16 mouse cellular contexts compared by ENCODE assay signal in the genomic region with DNA sequence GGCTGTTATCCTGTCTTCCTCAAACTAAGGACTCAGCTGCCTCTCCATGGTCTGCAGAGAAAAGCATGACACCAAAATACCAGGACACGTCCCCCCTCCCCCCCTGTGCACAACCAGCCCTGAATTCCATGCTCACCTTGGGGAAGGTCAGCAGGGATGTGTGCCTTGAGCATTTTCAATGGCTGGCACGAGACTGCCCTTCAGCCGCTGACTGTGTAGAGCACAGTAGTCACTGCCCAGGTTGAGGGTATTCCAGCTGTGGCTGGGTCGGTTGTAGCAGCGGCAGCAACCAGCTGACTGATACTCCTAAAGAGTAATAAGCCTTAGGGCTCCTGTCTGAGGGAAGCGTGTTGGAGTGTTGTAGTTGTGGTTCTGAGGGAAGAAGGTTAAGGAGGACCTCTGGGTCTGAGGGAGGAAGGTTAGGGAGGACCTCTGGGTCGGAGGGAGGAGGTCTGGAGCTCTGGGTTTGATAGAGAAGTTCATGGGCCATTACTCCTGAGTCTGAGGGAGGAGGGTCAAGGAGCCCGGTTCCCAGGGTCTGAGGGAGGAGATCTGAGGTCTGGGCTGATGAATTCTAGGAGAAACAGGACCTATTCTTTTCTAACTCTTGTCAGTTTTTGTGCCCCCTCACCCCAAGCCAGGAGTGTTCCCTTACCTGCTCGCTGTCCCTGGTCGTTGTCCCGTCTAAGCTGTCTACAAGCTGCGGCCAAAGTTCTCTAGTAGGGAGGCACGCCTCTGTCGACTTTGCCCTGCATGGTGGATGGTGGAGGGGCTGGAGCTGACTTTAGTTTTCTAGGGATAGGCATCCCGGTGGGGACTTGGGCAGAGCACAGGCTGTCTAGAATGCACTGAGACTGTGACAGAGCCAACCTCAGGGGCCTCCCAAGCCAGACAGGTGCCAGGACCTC. TPM values are rescaled to one million over a fixed set of nuclear protein-coding genes. Genes with fewer than 3 reads are reported as not detected.
A peak's percentile ranks its signal among the peaks of the same experiment; 100 is the strongest.
DNase-seq lines count a peak whose midpoint lies in the region; ATAC-seq and TF ChIP-seq lines count a peak whose summit lies in the region.
"Had no signal": no experiment of that assay in that cellular context is flagged by ENCODE, and none has a peak within 500 bp of the region (broad histone marks: within the 10 kb centered on the region; RNA-seq: fewer than 3 reads in every experiment).

No protein-coding gene starts in this region.

- ATAC-seq in heart, embryonic 11.5 days (replicated peaks; ENCODE audit: insufficient number of reproducible peaks, low FRiP score, low TSS enrichment): no peak
- no peak; the same call in 1 of the 2 replicates for ATAC-seq in intestine, embryonic 14.5 days (replicated peaks; ENCODE audit: low FRiP score, low TSS enrichment, low read depth)
- peak; percentile 65 for ATAC-seq in kidney, postnatal 0 days (replicated peaks; ENCODE audit: low FRiP score, low read depth)
- ATAC-seq in liver, embryonic 16.5 days (ENCODE audit: low read depth): peak; percentile 68

- H3K4me3 ChIP-seq in heart, embryonic 11.5 days (ENCODE audit: low read depth, low read length): no peak overlapping the region
- no peak overlapping the region for H3K4me3 ChIP-seq in intestine, embryonic 14.5 days (ENCODE audit: low read depth, low read length)
- H3K4me3 ChIP-seq in kidney, postnatal 0 days (replicated peaks; ENCODE audit: low read depth, low read length): peak overlapping the region; percentile 15
- H3K4me3 ChIP-seq in liver, embryonic 16.5 days (ENCODE audit: low read depth, low read length): peak overlapping the region; percentile 58
- H3K4me3 ChIP-seq: hindbrain, embryonic 15.5 days had no signal

- H3K4me1 ChIP-seq in heart, embryonic 11.5 days (ENCODE audit: control insufficient read depth, insufficient read depth, low read length): peaks cover 14% of the 10 kb centered on the region
- H3K4me1 ChIP-seq in intestine, embryonic 14.5 days (replicated peaks; ENCODE audit: control insufficient read depth, insufficient read depth, low read length): peaks cover 19% of the 10 kb centered on the region
- peaks cover 33% of the 10 kb centered on the region for H3K4me1 ChIP-seq in kidney, postnatal 0 days (replicated peaks; ENCODE audit: insufficient read depth, low read length)
- peaks cover 33% of the 10 kb centered on the region for H3K4me1 ChIP-seq in liver, embryonic 16.5 days (ENCODE audit: control insufficient read depth, low read depth, low read length)

- H3K9ac ChIP-seq in heart, embryonic 11.5 days (ENCODE audit: low read depth, low read length): no peak overlapping the region
- no peak overlapping the region for H3K9ac ChIP-seq in intestine, embryonic 14.5 days (ENCODE audit: low read length)
- peak overlapping the region; percentile 35; the same call in 1 of the 2 replicates for H3K9ac ChIP-seq in kidney, postnatal 0 days (ENCODE audit: low read depth, low read length)
- peak overlapping the region; percentile 54 for H3K9ac ChIP-seq in liver, embryonic 16.5 days (ENCODE audit: low read depth, low read length)
- H3K9ac ChIP-seq: hindbrain, embryonic 15.5 days had no signal

- H3K36me3 ChIP-seq in heart, embryonic 11.5 days (ENCODE audit: control insufficient read depth, insufficient read depth, low read length): peaks cover 7% of the 10 kb centered on the region
- H3K36me3 ChIP-seq in intestine, embryonic 14.5 days (ENCODE audit: control insufficient read depth, insufficient read depth, low read length): peaks cover 18% of the 10 kb centered on the region
- peaks cover 18% of the 10 kb centered on the region; the same call in 1 of the 2 replicates for H3K36me3 ChIP-seq in kidney, postnatal 0 days (ENCODE audit: insufficient read depth, low read length)
- 0 out of 2 replicates have a peak, but pooled peaks cover 6% of the 10 kb centered on the region for H3K36me3 ChIP-seq in liver, embryonic 16.5 days (ENCODE audit: control insufficient read depth, insufficient read depth)
- H3K36me3 ChIP-seq: hindbrain, embryonic 15.5 days had no signal

- no peak overlapping the region for H3K27ac ChIP-seq in heart, embryonic 11.5 days (ENCODE audit: low read depth, low read length)
- H3K27ac ChIP-seq in intestine, embryonic 14.5 days (ENCODE audit: low read depth): no peak overlapping the region
- H3K27ac ChIP-seq in kidney, postnatal 0 days: peak overlapping the region; percentile 85
- H3K27ac ChIP-seq in liver, embryonic 16.5 days (ENCODE audit: low read length): peak overlapping the region; percentile 62
- H3K27ac ChIP-seq: hindbrain, embryonic 15.5 days had no signal

- peak overlapping the region; percentile 22; the same call in 1 of the 2 replicates for H3K4me2 ChIP-seq in heart, embryonic 11.5 days
- H3K4me2 ChIP-seq in intestine, embryonic 14.5 days (ENCODE audit: low read length): 0 out of 2 replicates have a peak overlapping the region, but pooled peaks have one; percentile 11
- peak overlapping the region; percentile 41 for H3K4me2 ChIP-seq in kidney, postnatal 0 days (ENCODE audit: low read length)
- H3K4me2 ChIP-seq in liver, embryonic 16.5 days (ENCODE audit: low read depth, low read length): peak overlapping the region; percentile 53
- H3K4me2 ChIP-seq: hindbrain, embryonic 15.5 days had no signal

- DNase-seq in heart, postnatal 4 days: no peak
- no peak for DNase-seq in intestine, embryonic 14.5 days (ENCODE audit: low spot score)
- peak; percentile 60 for DNase-seq in kidney, postnatal 0 days (ENCODE audit: low spot score)
- DNase-seq in right cerebral cortex, adult 18-20 months: no peak
- DNase-seq in urinary bladder, postnatal 36 days (ENCODE audit: low spot score in 2 of 2): no peak
- DNase-seq in cerebellum, postnatal 14 days: no peak
- DNase-seq: B cell, adult 2 months; gastrocnemius, postnatal 10 days; layer of hippocampus, postnatal 36 days; lung, adult 18-20 months had no signal

- H3K27me3 ChIP-seq in heart, embryonic 11.5 days (ENCODE audit: control insufficient read depth, insufficient read depth, low read length): no peaks in the 10 kb centered on the region
- H3K27me3 ChIP-seq in intestine, embryonic 14.5 days (replicated peaks; ENCODE audit: control insufficient read depth, insufficient read depth, low read length): no peaks in the 10 kb centered on the region
- H3K27me3 ChIP-seq in kidney, postnatal 0 days (ENCODE audit: insufficient read depth, low read length): no peaks in the 10 kb centered on the region
- no peaks in the 10 kb centered on the region for H3K27me3 ChIP-seq in liver, embryonic 16.5 days (ENCODE audit: control insufficient read depth, insufficient read depth, low read depth, low read length)
- H3K27me3 ChIP-seq: hindbrain, embryonic 15.5 days had no signal

- 73% methylated on average over 15 of the region's 15 CpGs for WGBS in heart, embryonic 11.5 days (ENCODE audit: insufficient replicate concordance)
- WGBS in intestine, embryonic 14.5 days: 75% methylated on average over 15 of the region's 15 CpGs
- 46% methylated on average over 15 of the region's 15 CpGs for WGBS in kidney, postnatal 0 days
- 64% methylated on average over 15 of the region's 15 CpGs for WGBS in liver, embryonic 16.5 days (ENCODE audit: insufficient replicate concordance)

- no peak for TF ChIP-seq CTCF in kidney, postnatal 0 days (IDR thresholded peaks at IDR 0.05; ENCODE audit: low read depth)

- H3K9me3 ChIP-seq in heart, embryonic 11.5 days (replicated peaks; ENCODE audit: control insufficient read depth, low read length): no peaks in the 10 kb centered on the region
- no peaks in the 10 kb centered on the region for H3K9me3 ChIP-seq in intestine, embryonic 14.5 days (ENCODE audit: control insufficient read depth, low read length)
- no peaks in the 10 kb centered on the region for H3K9me3 ChIP-seq in kidney, postnatal 0 days (replicated peaks; ENCODE audit: low read length)
- no peaks in the 10 kb centered on the region for H3K9me3 ChIP-seq in liver, embryonic 16.5 days (replicated peaks; ENCODE audit: control insufficient read depth, low read length)
- H3K9me3 ChIP-seq: hindbrain, embryonic 15.5 days had no signal

RNA-seq across cellular contexts. Expression of a gene that starts 4.8 kb away (rescaled TPM):
- polyA plus RNA-seq in heart, embryonic 11.5 days (2014; fragmentation: Nextera tagmentation; extraction: Ambion mirVana): 69.1 and 73.2 TPM in 2 replicates
- 10 to 100 TPM; 56.1 to 64.7 TPM for total RNA-seq in heart, postnatal 4 days (2021)
- 56.7 and 60.1 TPM in 2 replicates for polyA plus RNA-seq in intestine, embryonic 14.5 days (2014; fragmentation: Nextera tagmentation; extraction: Ambion mirVana)
- polyA plus RNA-seq in kidney, postnatal 0 days (2015; fragmentation: Nextera tagmentation; extraction: Ambion mirVana): 92.7 and 93.0 TPM in 2 replicates
- 44.0 and 44.6 TPM in 2 replicates for polyA plus RNA-seq in liver, embryonic 16.5 days (2015; fragmentation: Nextera tagmentation; extraction: Ambion mirVana)

RNA-seq across cellular contexts. Expression of a gene that starts 20.0 kb away (rescaled TPM):
- polyA plus RNA-seq in heart, embryonic 11.5 days (2014; fragmentation: Nextera tagmentation; extraction: Ambion mirVana): 0.31 and 1.5 TPM in 2 replicates
- under 1 TPM in 1 of 2 experiments, not detected in 1; 0.20 TPM for total RNA-seq in heart, postnatal 4 days (2021)
- polyA plus RNA-seq in intestine, embryonic 14.5 days (2014; fragmentation: Nextera tagmentation; extraction: Ambion mirVana): 2.3 and 2.5 TPM in 2 replicates
- 20.5 and 21.0 TPM in 2 replicates for polyA plus RNA-seq in kidney, postnatal 0 days (2015; fragmentation: Nextera tagmentation; extraction: Ambion mirVana)
- polyA plus RNA-seq in liver, embryonic 16.5 days (2015; fragmentation: Nextera tagmentation; extraction: Ambion mirVana): 1.3 and 1.8 TPM in 2 replicates
- total RNA-seq: common myeloid progenitor, adult 5-6 weeks had no signal

RNA-seq across cellular contexts. Expression of a gene that starts 40.6 kb away (rescaled TPM):
- polyA plus RNA-seq in heart, embryonic 11.5 days (2014; fragmentation: Nextera tagmentation; extraction: Ambion mirVana): not detected in 2 replicates
- not detected for total RNA-seq in heart, postnatal 4 days (2021)
- 0.19 and 0.58 TPM in 2 replicates for polyA plus RNA-seq in intestine, embryonic 14.5 days (2014; fragmentation: Nextera tagmentation; extraction: Ambion mirVana)
- 0.12 TPM in 1 of 2 replicates, not detected in the other for polyA plus RNA-seq in kidney, postnatal 0 days (2015; fragmentation: Nextera tagmentation; extraction: Ambion mirVana)
- polyA plus RNA-seq in liver, embryonic 16.5 days (2015; fragmentation: Nextera tagmentation; extraction: Ambion mirVana): not detected in 2 replicates
- total RNA-seq: common myeloid progenitor, adult 5-6 weeks; gastrocnemius, postnatal 10 days; layer of hippocampus, postnatal 36 days; megakaryocyte progenitor cell, adult 5-6 weeks had no signal
- polyA plus RNA-seq: hindbrain, embryonic 15.5 days had no signal

RNA-seq across cellular contexts. Expression of a gene that starts 42.4 kb away (rescaled TPM):
- polyA plus RNA-seq in heart, embryonic 11.5 days (2014; fragmentation: Nextera tagmentation; extraction: Ambion mirVana): not detected in 2 replicates
- total RNA-seq in heart, postnatal 4 days (2021): not detected
- polyA plus RNA-seq in intestine, embryonic 14.5 days (2014; fragmentation: Nextera tagmentation; extraction: Ambion mirVana): 0.65 and 0.70 TPM in 2 replicates
- 0.08 and 0.26 TPM in 2 replicates for polyA plus RNA-seq in kidney, postnatal 0 days (2015; fragmentation: Nextera tagmentation; extraction: Ambion mirVana)
- polyA plus RNA-seq in liver, embryonic 16.5 days (2015; fragmentation: Nextera tagmentation; extraction: Ambion mirVana): not detected in 2 replicates
- total RNA-seq: adrenal gland, adult 18-20 months; common myeloid progenitor, adult 5-6 weeks; gastrocnemius, postnatal 10 days; layer of hippocampus, postnatal 36 days; megakaryocyte progenitor cell, adult 5-6 weeks had no signal
- polyA plus RNA-seq: hindbrain, embryonic 15.5 days had no signal

RNA-seq across cellular contexts. Expression of a gene that starts 46.9 kb away (rescaled TPM):
- 0.34 and 0.35 TPM in 2 replicates for polyA plus RNA-seq in heart, embryonic 11.5 days (2014; fragmentation: Nextera tagmentation; extraction: Ambion mirVana)
- total RNA-seq in heart, postnatal 4 days (2021): under 1 TPM; 0.56 to 0.60 TPM
- 0.13 and 0.27 TPM in 2 replicates for polyA plus RNA-seq in intestine, embryonic 14.5 days (2014; fragmentation: Nextera tagmentation; extraction: Ambion mirVana)
- polyA plus RNA-seq in kidney, postnatal 0 days (2015; fragmentation: Nextera tagmentation; extraction: Ambion mirVana): 0.17 and 0.29 TPM in 2 replicates
- 0.05 and 0.06 TPM in 2 replicates for polyA plus RNA-seq in liver, embryonic 16.5 days (2015; fragmentation: Nextera tagmentation; extraction: Ambion mirVana)
- total RNA-seq: layer of hippocampus, postnatal 36 days had no signal

Comparison
In these comparisons a context has a peak if more than half of its experiments do, and no peak if none do; other contexts are left out.
1. ATAC-seq: peak in kidney, postnatal 0 days (single experiment) and liver, embryonic 16.5 days (single experiment); none in heart, embryonic 11.5 days (single experiment) and intestine, embryonic 14.5 days (single experiment).
2. H3K27ac ChIP-seq: peak in kidney, postnatal 0 days (single experiment) and liver, embryonic 16.5 days (single experiment); none in heart, embryonic 11.5 days (single experiment) and intestine, embryonic 14.5 days (single experiment).
3. H3K4me3 ChIP-seq: peak in kidney, postnatal 0 days (single experiment) and liver, embryonic 16.5 days (single experiment); none in heart, embryonic 11.5 days (single experiment) and intestine, embryonic 14.5 days (single experiment).
4. H3K9ac ChIP-seq: peak in kidney, postnatal 0 days (single experiment) and liver, embryonic 16.5 days (single experiment); none in heart, embryonic 11.5 days (single experiment) and intestine, embryonic 14.5 days (single experiment).
5. Peak in every context shown above with its lines, with median percentiles within 50 percentile points of each other: H3K4me2 ChIP-seq.